Mouse (Mus musculus) kidney, adult 8-10 months (tissue): ENCODE measurements at regions not wholly inside any gene's neighbourhood (a gene's known extent, or its start where the extent isn't known, plus 50 kb on each side); places are given as distances from the start of the nearest gene placed in this dataset.

Experiments used
- DNase-seq, 2 experiments: peaks; one replicate each; pipeline ENCODE4 v3.0.0; 2022

GRCm38 (mm10) chr11:114611690-114612089 lies 56.6 kb upstream of the Rpl38 start:
- DNase-seq: no peak

- no peak for DNase-seq
Observed at GRCm38 (mm10) chr11:114608009-114608408, 60.3 kb upstream of the Rpl38 start.

GRCm38 (mm10) chr11:114603108-114603507 lies 65.2 kb upstream of the Rpl38 start:
- DNase-seq: no peak

GRCm38 (mm10) chr11:114597225-114597624 lies 71.1 kb upstream of the Rpl38 start:
- DNase-seq: no peak

GRCm38 (mm10) chr11:114592961-114593360 lies 75.4 kb upstream of the Rpl38 start:
- no peak for DNase-seq

- no peak for DNase-seq
Observed at GRCm38 (mm10) chr11:114588554-114588953, 79.8 kb upstream of the Rpl38 start.

GRCm38 (mm10) chr11:114587986-114588385 lies 80.3 kb upstream of the Rpl38 start:
- DNase-seq: no peak

- DNase-seq: no peak
Observed at GRCm38 (mm10) chr11:114586400-114586799, 81.9 kb upstream of the Rpl38 start.

GRCm38 (mm10) chr11:114584804-114585203 lies 83.5 kb upstream of the Rpl38 start:
- no peak for DNase-seq

GRCm38 (mm10) chr11:114584146-114584545 lies 84.2 kb upstream of the Rpl38 start:
- no peak for DNase-seq

GRCm38 (mm10) chr11:114579986-114580385 lies 88.3 kb upstream of the Rpl38 start:
- no peak for DNase-seq

- DNase-seq: no peak
Observed at GRCm38 (mm10) chr11:114578551-114578950, 89.8 kb upstream of the Rpl38 start.

GRCm38 (mm10) chr11:114576803-114577202 lies 91.5 kb upstream of the Rpl38 start:
- no peak for DNase-seq

GRCm38 (mm10) chr11:114571144-114571869 lies 97.0 kb upstream of the Rpl38 start:
- DNase-seq: no peak

GRCm38 (mm10) chr11:114570076-114570475 lies 98.2 kb upstream of the Rpl38 start:
- no peak for DNase-seq

- DNase-seq: no peak
Observed at GRCm38 (mm10) chr11:114567814-114568800, 100.2 kb upstream of the Rpl38 start.

GRCm38 (mm10) chr11:114567045-114567780 lies 101.1 kb upstream of the Rpl38 start:
- DNase-seq: no peak

- DNase-seq: no peak
Observed at GRCm38 (mm10) chr11:114564949-114565348, 103.4 kb upstream of the Rpl38 start.

GRCm38 (mm10) chr11:114563172-114563571 lies 105.2 kb upstream of the Rpl38 start:
- DNase-seq: no peak

GRCm38 (mm10) chr11:114554576-114554975 lies 113.7 kb upstream of the Rpl38 start:
- DNase-seq: no peak

- DNase-seq: no peak
Observed at GRCm38 (mm10) chr11:114553992-114554391, 114.3 kb upstream of the Rpl38 start.

- DNase-seq: peak; percentile 13 to 58
Observed at GRCm38 (mm10) chr11:114552176-114552575, 116.1 kb upstream of the Rpl38 start.

GRCm38 (mm10) chr11:114551262-114551661 lies 117.1 kb upstream of the Rpl38 start:
- DNase-seq: no peak
